Comparison of ENCODE assay signal across 8 mouse cellular contexts in genomic region chrX:142390247-142390908, GRCm38 (mm10). TPM values are rescaled to one million over a fixed set of nuclear protein-coding genes. Genes with fewer than 3 reads are reported as not detected.
DNase-seq lines count a peak whose midpoint lies in the region; ATAC-seq lines count a peak whose summit lies in the region.

TSS of gene Acsl4 (minus strand) at chrX:142390535.

- peak within 1 kb of the TSS; percentile 56 for H3K4me2 ChIP-seq in hindbrain, embryonic 12.5 days (replicated peaks)

- peak; percentile 94 for DNase-seq in Muller cell, postnatal 12 days (ENCODE audit: inconsistent ontology term)
- peak; percentile 91 for DNase-seq in cerebellum, adult 9-11 months
- DNase-seq in frontal cortex, postnatal 10 days (ENCODE audit: low spot score in 2 of 2), result peak; percentile 84 to 86
- peak; percentile 58 to 71 for DNase-seq in layer of hippocampus, postnatal 25 days (ENCODE audit: extremely low spot score in 1 of 2, low spot score in 1 of 2)
- peak; percentile 92 for DNase-seq in lung, postnatal 25 days (ENCODE audit: low spot score)
- peak; percentile 86 for DNase-seq in retina, embryonic 14.5 days (ENCODE audit: low spot score)
- DNase-seq in thymus, postnatal 4 days, result peak; percentile 91

- peak within 1 kb of the TSS; percentile 69 for H3K9ac ChIP-seq in hindbrain, embryonic 12.5 days

- ATAC-seq in hindbrain, embryonic 12.5 days (ENCODE audit: low FRiP score), result peak; percentile 99

- H3K27ac ChIP-seq in hindbrain, embryonic 12.5 days, result peak within 1 kb of the TSS; percentile 85

- peaks cover 12% of the 10 kb centered on the region for H3K27me3 ChIP-seq in hindbrain, embryonic 12.5 days

- H3K4me3 ChIP-seq in hindbrain, embryonic 12.5 days, result peak within 1 kb of the TSS; percentile 54

- WGBS in hindbrain, embryonic 12.5 days, result 16% methylated on average over 59 of the region's 59 CpGs

- H3K4me1 ChIP-seq in hindbrain, embryonic 12.5 days, result peaks cover 4% of the 10 kb centered on the region; the same call in 1 of the 2 replicates

- H3K9me3 ChIP-seq in hindbrain, embryonic 12.5 days (replicated peaks), result no peaks in the 10 kb centered on the region

- H3K36me3 ChIP-seq in hindbrain, embryonic 12.5 days, result no peaks in the 10 kb centered on the region

RNA-seq across cellular contexts. Expression of gene Acsl4, which starts in this region (rescaled TPM):
- polyA plus RNA-seq in hindbrain, embryonic 12.5 days (2016; fragmentation: Nextera tagmentation; extraction: Ambion mirVana), result 19.7 and 23.1 TPM in 2 replicates
- 10 to 100 TPM; 65.5 to 69.0 TPM for total RNA-seq in layer of hippocampus, postnatal 25 days (2021)

Comparison
In these comparisons a context has a peak if more than half of its experiments do, and no peak if none do; other contexts are left out.
1. Peak in every context shown above with its lines: DNase-seq, ATAC-seq, H3K4me3 ChIP-seq and H3K27ac ChIP-seq.